Mouse (Mus musculus): Measurements from ENCODE around the gene Tiam1. TPM values are rescaled to one million over a fixed set of nuclear protein-coding genes. Genes with fewer than 3 reads are reported as not detected.

Gene Tiam1
- polyA plus RNA-seq, 1 experiment from 2014 or later: 24.1 TPM

GRCm38 (mm10) chr16:89928611-89929010, 215.0 kb downstream of the Tiam1 start:
- 66% methylated on average over 7 of the region's 7 CpGs for WGBS
- ATAC-seq (ENCODE audit: insufficient read depth, low FRiP score): no peak
- no peak overlapping the region for H3K4me3 ChIP-seq (replicated peaks; ENCODE audit: low read length)
- H3K9me3 ChIP-seq (replicated peaks; ENCODE audit: control insufficient read depth, low read length): no peaks in the 10 kb centered on the region
- no peaks in the 10 kb centered on the region for H3K27me3 ChIP-seq (ENCODE audit: control insufficient read depth, insufficient read depth, low read length)
- peaks cover 9% of the 10 kb centered on the region; the same call in 1 of the 2 replicates for H3K4me1 ChIP-seq (ENCODE audit: control insufficient read depth, insufficient read depth, low read length)
- H3K36me3 ChIP-seq (ENCODE audit: control insufficient read depth, insufficient read depth, low read length): peaks cover 3% of the 10 kb centered on the region; the same call in 1 of the 2 replicates
- H3K27ac ChIP-seq (ENCODE audit: low read length): no peak overlapping the region
- no peak overlapping the region for H3K9ac ChIP-seq (ENCODE audit: low read length)
- no peak overlapping the region for H3K4me2 ChIP-seq (ENCODE audit: low read depth, low read length)

DNA sequence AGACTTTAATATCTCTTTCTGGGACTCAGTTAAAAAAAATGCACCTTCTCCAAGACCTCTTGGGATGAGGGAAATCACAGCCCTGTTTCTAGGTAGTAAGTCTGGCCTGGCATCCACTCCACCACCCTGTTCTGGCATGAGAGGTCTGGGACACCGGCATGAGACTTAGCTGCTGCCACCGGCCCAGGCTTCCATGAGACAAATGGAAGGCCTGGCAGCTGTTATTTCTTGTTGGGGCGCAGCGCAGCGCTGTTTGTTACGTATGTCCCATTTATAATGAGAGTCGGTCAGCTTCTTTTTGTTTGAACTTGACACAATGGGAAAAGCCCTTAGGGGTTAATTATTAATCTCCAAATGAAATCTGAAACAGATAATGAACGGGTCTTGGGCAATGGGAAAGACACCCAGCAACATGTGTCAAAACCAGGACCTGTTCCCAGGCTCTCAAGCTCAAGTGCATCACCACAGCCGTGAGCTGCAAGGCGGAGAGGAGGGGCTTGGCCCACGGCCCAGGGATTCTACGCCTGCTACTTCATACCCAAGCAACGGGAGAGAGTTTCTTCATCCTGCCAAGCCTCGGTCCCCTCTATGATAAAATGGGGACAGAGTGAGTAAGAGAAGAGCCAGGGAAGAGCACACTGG, 219.2 kb downstream of the Tiam1 start:
- Histone ChIP-seq H3K27me3 (ENCODE audit: control insufficient read depth, insufficient read depth, low read length) (no peaks in the 10 kb centered on the region), H3K9me3 (replicated peaks; ENCODE audit: control insufficient read depth, low read length) (no peaks in the 10 kb centered on the region), H3K36me3 (ENCODE audit: control insufficient read depth, insufficient read depth, low read length) (no peaks in the 10 kb centered on the region), H3K9ac (ENCODE audit: low read length) (no peak overlapping the region), H3K4me2 (ENCODE audit: low read depth, low read length) (0 out of 2 replicates have a peak overlapping the region, but pooled peaks have one; percentile 1), H3K27ac (ENCODE audit: low read length) (no peak overlapping the region), H3K4me3 (replicated peaks; ENCODE audit: low read length) (no peak overlapping the region), H3K4me1 (ENCODE audit: control insufficient read depth, insufficient read depth, low read length) (peaks cover 9% of the 10 kb centered on the region; the same call in 1 of the 2 replicates)
- WGBS: 39% methylated on average over 14 of the region's 14 CpGs
- peak; percentile 78; the same call in 1 of the 2 replicates for ATAC-seq (ENCODE audit: insufficient read depth, low FRiP score)

DNA sequence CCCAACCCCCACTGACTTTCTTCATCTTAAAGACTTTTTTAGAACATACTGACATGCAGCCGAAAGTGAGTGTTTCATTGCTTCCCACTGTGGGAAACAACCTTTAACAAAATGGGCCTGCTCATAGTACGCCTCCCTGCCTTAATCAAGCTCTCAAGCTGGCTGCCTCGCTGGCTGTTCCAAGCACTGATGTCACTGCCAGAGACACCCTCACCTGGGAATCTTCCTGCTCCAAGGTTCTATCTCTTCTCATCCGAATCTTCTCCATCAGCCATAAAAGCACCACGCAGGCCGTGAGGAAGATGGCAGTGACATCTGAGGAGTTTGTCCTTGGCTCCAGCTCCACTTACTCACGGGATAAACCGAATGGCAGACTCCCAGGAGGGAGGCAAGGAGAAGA, 220.3 kb downstream of the Tiam1 start:
- no peaks in the 10 kb centered on the region for H3K36me3 ChIP-seq (ENCODE audit: control insufficient read depth, insufficient read depth, low read length)

DNA sequence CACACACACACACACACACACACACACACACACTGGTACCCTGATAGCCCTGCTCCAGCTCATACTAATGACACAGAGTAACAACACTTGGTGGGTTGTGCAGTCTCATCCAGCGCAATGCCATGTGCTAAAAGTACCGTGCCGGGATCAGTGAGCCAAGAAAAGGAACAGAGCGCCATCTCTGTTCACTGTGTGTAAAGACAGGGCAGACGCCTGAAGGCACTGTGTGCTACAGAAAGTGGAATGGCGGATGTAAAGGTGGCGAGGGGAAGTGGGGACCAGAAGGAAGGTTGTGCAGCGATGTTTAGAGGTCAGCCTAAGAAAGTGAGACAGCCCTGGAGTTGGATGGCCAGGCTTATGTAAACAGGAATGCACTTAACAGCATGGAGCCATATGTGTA, 221.1 kb downstream of the Tiam1 start:
- no peaks in the 10 kb centered on the region for H3K9me3 ChIP-seq (replicated peaks; ENCODE audit: control insufficient read depth, low read length)

More for the DNA sequence above, 220.3 kb downstream of the Tiam1 start:
- ATAC-seq (ENCODE audit: insufficient read depth, low FRiP score): no peak
- Histone ChIP-seq H3K27me3 (ENCODE audit: control insufficient read depth, insufficient read depth, low read length) (no peaks in the 10 kb centered on the region), H3K4me1 (ENCODE audit: control insufficient read depth, insufficient read depth, low read length) (peaks cover 9% of the 10 kb centered on the region; the same call in 1 of the 2 replicates), H3K4me2 (ENCODE audit: low read depth, low read length) (no peak overlapping the region), H3K9me3 (replicated peaks; ENCODE audit: control insufficient read depth, low read length) (no peaks in the 10 kb centered on the region), H3K4me3 (replicated peaks; ENCODE audit: low read length) (no peak overlapping the region), H3K27ac (ENCODE audit: low read length) (no peak overlapping the region), H3K9ac (ENCODE audit: low read length) (no peak overlapping the region)
- WGBS: 83% methylated on average over 8 of the region's 8 CpGs

DNA sequence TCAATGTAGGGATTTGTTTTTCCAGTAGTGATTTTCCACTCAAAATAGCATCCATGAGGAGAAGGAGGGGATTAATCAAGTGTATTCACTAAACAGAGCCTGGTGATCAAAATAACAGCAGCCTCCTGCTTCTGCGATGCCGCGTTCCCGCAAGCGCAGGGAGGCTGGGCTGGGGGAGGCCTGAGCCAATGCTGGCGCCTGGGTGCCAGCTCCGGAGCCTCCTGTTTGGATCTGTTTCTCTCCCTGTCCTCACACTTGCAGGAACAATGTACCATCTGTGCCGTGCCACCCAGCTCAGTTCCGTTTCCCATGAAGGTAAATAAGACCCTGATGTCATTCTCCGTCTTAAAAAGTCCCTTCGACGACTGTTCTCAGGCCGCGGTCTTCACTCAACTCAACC, 222.2 kb downstream of the Tiam1 start:
- H3K4me3 ChIP-seq (replicated peaks; ENCODE audit: low read length): no peak overlapping the region
- H3K4me2 ChIP-seq (ENCODE audit: low read depth, low read length): no peak overlapping the region
- no peak overlapping the region for H3K27ac ChIP-seq (ENCODE audit: low read length)
- ATAC-seq (ENCODE audit: insufficient read depth, low FRiP score): no peak
- peaks cover 8% of the 10 kb centered on the region; the same call in 1 of the 2 replicates for H3K4me1 ChIP-seq (ENCODE audit: control insufficient read depth, insufficient read depth, low read length)
- 85% methylated on average over 14 of the region's 14 CpGs for WGBS
- H3K9ac ChIP-seq (ENCODE audit: low read length): no peak overlapping the region
- H3K27me3 ChIP-seq (ENCODE audit: control insufficient read depth, insufficient read depth, low read length): no peaks in the 10 kb centered on the region
- H3K9me3 ChIP-seq (replicated peaks; ENCODE audit: control insufficient read depth, low read length): no peaks in the 10 kb centered on the region
- no peaks in the 10 kb centered on the region for H3K36me3 ChIP-seq (ENCODE audit: control insufficient read depth, insufficient read depth, low read length)

More for the DNA sequence above, 221.1 kb downstream of the Tiam1 start:
- 79% methylated on average over 8 of the region's 8 CpGs for WGBS
- Histone ChIP-seq H3K27me3 (ENCODE audit: control insufficient read depth, insufficient read depth, low read length) (no peaks in the 10 kb centered on the region), H3K27ac (ENCODE audit: low read length) (no peak overlapping the region), H3K36me3 (ENCODE audit: control insufficient read depth, insufficient read depth, low read length) (no peaks in the 10 kb centered on the region), H3K4me3 (replicated peaks; ENCODE audit: low read length) (no peak overlapping the region), H3K4me1 (ENCODE audit: control insufficient read depth, insufficient read depth, low read length) (peaks cover 9% of the 10 kb centered on the region; the same call in 1 of the 2 replicates), H3K9ac (ENCODE audit: low read length) (no peak overlapping the region), H3K4me2 (ENCODE audit: low read depth, low read length) (no peak overlapping the region)
- ATAC-seq (ENCODE audit: insufficient read depth, low FRiP score): no peak

DNA sequence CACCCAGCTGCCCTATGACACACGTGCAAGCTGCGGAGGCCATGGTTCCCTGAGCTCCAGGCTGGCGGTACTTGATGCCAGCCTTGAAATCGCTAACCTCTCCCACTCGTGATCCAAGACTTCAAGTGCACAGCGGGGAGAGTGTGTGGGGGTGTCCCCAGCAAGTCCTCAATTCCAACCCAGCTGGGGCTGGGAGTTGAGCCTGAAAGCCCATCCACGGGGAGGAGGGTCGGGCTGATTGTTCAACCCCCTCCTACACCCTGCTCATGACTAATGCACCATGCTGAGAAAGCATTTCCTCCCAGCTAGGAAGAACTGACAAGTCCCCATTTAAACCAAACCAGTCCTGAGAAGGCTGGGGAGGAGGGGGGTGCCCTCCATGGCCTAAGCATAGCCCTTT, 223.2 kb downstream of the Tiam1 start:
- WGBS: 77% methylated on average over 8 of the region's 8 CpGs
- no peaks in the 10 kb centered on the region for H3K27me3 ChIP-seq (ENCODE audit: control insufficient read depth, insufficient read depth, low read length)
- ATAC-seq (ENCODE audit: insufficient read depth, low FRiP score): no peak

DNA sequence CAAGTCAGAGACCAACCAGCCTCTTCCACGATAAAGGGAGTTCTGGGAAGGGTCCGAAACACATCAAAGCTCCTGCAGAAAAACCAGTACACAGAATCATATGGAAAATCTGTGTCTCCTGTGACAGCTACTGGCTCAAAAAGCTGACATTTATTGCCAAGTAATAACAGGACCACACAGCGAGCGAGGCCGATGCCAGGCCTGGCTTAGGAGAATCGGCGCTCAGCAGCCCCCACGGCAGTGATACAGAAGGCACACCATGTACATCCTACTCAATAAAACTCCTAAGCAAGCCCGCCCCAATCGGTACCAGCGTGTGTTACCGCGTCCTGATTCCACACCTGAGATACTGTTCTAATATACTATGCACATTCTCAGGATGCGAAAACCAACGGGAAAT, 226.2 kb downstream of the Tiam1 start:
- no peak for ATAC-seq (ENCODE audit: insufficient read depth, low FRiP score)
- Histone ChIP-seq H3K27ac (ENCODE audit: low read length) (no peak overlapping the region), H3K4me3 (replicated peaks; ENCODE audit: low read length) (no peak overlapping the region), H3K4me2 (ENCODE audit: low read depth, low read length) (no peak overlapping the region), H3K27me3 (ENCODE audit: control insufficient read depth, insufficient read depth, low read length) (no peaks in the 10 kb centered on the region), H3K9ac (ENCODE audit: low read length) (0 out of 2 replicates have a peak overlapping the region, but pooled peaks have one; percentile 20), H3K36me3 (ENCODE audit: control insufficient read depth, insufficient read depth, low read length) (no peaks in the 10 kb centered on the region), H3K9me3 (replicated peaks; ENCODE audit: control insufficient read depth, low read length) (no peaks in the 10 kb centered on the region), H3K4me1 (ENCODE audit: control insufficient read depth, insufficient read depth, low read length) (no peaks in the 10 kb centered on the region; the same call in 1 of the 2 replicates)
- 85% methylated on average over 15 of the region's 15 CpGs for WGBS

More for the DNA sequence above, 223.2 kb downstream of the Tiam1 start:
- H3K27ac ChIP-seq (ENCODE audit: low read length): no peak overlapping the region
- no peaks in the 10 kb centered on the region for H3K36me3 ChIP-seq (ENCODE audit: control insufficient read depth, insufficient read depth, low read length)
- H3K4me3 ChIP-seq (replicated peaks; ENCODE audit: low read length): no peak overlapping the region
- H3K9me3 ChIP-seq (replicated peaks; ENCODE audit: control insufficient read depth, low read length): no peaks in the 10 kb centered on the region
- H3K9ac ChIP-seq (ENCODE audit: low read length): no peak overlapping the region
- H3K4me1 ChIP-seq (ENCODE audit: control insufficient read depth, insufficient read depth, low read length): peaks cover 7% of the 10 kb centered on the region; the same call in 1 of the 2 replicates
- no peak overlapping the region for H3K4me2 ChIP-seq (ENCODE audit: low read depth, low read length)

GRCm38 (mm10) chr16:89914946-89915345, 228.6 kb downstream of the Tiam1 start:
- Histone ChIP-seq H3K4me2 (ENCODE audit: low read depth, low read length) (no peak overlapping the region), H3K9me3 (replicated peaks; ENCODE audit: control insufficient read depth, low read length) (no peaks in the 10 kb centered on the region), H3K4me3 (replicated peaks; ENCODE audit: low read length) (no peak overlapping the region), H3K9ac (ENCODE audit: low read length) (no peak overlapping the region), H3K27me3 (ENCODE audit: control insufficient read depth, insufficient read depth, low read length) (no peaks in the 10 kb centered on the region), H3K27ac (ENCODE audit: low read length) (no peak overlapping the region), H3K36me3 (ENCODE audit: control insufficient read depth, insufficient read depth, low read length) (no peaks in the 10 kb centered on the region), H3K4me1 (ENCODE audit: control insufficient read depth, insufficient read depth, low read length) (no peaks in the 10 kb centered on the region; the same call in 1 of the 2 replicates)
- 90% methylated on average over 4 of the region's 4 CpGs for WGBS
- no peak for ATAC-seq (ENCODE audit: insufficient read depth, low FRiP score)

DNA sequence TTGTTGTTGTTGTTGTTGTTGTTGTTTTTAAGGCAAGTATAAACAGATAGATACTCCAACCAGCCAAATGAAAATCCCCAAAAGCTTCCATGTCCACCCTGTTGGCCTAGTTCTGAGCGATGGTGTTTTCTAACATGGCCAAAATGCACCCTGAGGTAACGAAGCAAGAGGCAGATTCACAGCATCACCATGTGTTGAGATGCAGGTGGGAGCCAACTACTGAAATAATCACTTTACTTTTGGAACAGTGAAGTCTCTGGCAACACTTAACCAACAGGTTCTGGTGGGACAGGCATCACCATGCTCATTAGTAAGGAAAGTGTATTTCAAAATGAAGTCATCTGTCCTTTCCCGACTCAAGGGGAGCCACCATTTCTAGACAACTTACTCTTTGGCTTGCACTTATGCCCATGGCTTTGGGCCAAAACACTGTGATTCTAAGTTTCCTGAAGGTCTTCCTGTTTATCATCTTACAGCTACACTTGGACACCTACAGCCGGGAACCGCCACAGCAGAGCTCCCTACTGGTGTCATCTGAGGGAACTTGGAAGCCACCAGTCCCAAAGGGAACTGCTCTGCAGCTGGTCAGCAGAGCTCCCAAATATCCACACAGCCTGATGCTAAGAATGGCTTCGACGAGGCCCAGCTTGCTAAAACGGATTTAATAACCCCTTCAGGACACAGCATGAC, 230.7 kb downstream of the Tiam1 start:
- WGBS: 62% methylated on average over 8 of the region's 8 CpGs
- no peak overlapping the region for H3K27ac ChIP-seq (ENCODE audit: low read length)
- no peak overlapping the region for H3K4me2 ChIP-seq (ENCODE audit: low read depth, low read length)
- no peaks in the 10 kb centered on the region for H3K27me3 ChIP-seq (ENCODE audit: control insufficient read depth, insufficient read depth, low read length)
- ATAC-seq (ENCODE audit: insufficient read depth, low FRiP score): no peak
- H3K9me3 ChIP-seq (replicated peaks; ENCODE audit: control insufficient read depth, low read length): no peaks in the 10 kb centered on the region
- H3K4me1 ChIP-seq (ENCODE audit: control insufficient read depth, insufficient read depth, low read length): peaks cover 4% of the 10 kb centered on the region
- no peaks in the 10 kb centered on the region for H3K36me3 ChIP-seq (ENCODE audit: control insufficient read depth, insufficient read depth, low read length)
- H3K4me3 ChIP-seq (replicated peaks; ENCODE audit: low read length): no peak overlapping the region
- no peak overlapping the region for H3K9ac ChIP-seq (ENCODE audit: low read length)

Measured in stomach, embryonic 16.5 days (tissue).